Mouse (Mus musculus): ENCODE measurements around the gene Trim17. TPM values are rescaled to one million over a fixed set of nuclear protein-coding genes. Genes with fewer than 3 reads are reported as not detected.

The Trim17 gene
- polyA plus RNA-seq, 1 experiment from 2014 or later = 0.45 TPM

GRCm38 (mm10) chr11:58999830-59000229 lies 45.3 kb downstream of the Trim17 start:
- 82% methylated on average over 6 of the region's 6 CpGs for WGBS
- DNase-seq (ENCODE audit: low spot score, missing footprints) (peak; percentile 53), ATAC-seq (ENCODE audit: low FRiP score) (no peak)
- H3K4me2 ChIP-seq = no peak overlapping the region
- no peak overlapping the region for H3K9ac ChIP-seq (ENCODE audit: low read length)
- no peaks in the 10 kb centered on the region for H3K4me1 ChIP-seq (ENCODE audit: control insufficient read depth, insufficient read depth, low read length)
- H3K27ac ChIP-seq (ENCODE audit: low read depth, low read length) = no peak overlapping the region
- H3K36me3 ChIP-seq (ENCODE audit: control insufficient read depth, insufficient read depth, low read length) = no peaks in the 10 kb centered on the region
- no peak overlapping the region for H3K4me3 ChIP-seq (ENCODE audit: low read depth, low read length)
- H3K9me3 ChIP-seq (ENCODE audit: control insufficient read depth, low read length) = no peaks in the 10 kb centered on the region
- peaks cover 6% of the 10 kb centered on the region; the same call in 1 of the 2 replicates for H3K27me3 ChIP-seq (ENCODE audit: control insufficient read depth, insufficient read depth, low read length)

GRCm38 (mm10) chr11:59000635-59001034 lies 46.1 kb downstream of the Trim17 start:
- ATAC-seq (ENCODE audit: low FRiP score) = no peak
- H3K9ac ChIP-seq (ENCODE audit: low read length) = no peak overlapping the region

DNA sequence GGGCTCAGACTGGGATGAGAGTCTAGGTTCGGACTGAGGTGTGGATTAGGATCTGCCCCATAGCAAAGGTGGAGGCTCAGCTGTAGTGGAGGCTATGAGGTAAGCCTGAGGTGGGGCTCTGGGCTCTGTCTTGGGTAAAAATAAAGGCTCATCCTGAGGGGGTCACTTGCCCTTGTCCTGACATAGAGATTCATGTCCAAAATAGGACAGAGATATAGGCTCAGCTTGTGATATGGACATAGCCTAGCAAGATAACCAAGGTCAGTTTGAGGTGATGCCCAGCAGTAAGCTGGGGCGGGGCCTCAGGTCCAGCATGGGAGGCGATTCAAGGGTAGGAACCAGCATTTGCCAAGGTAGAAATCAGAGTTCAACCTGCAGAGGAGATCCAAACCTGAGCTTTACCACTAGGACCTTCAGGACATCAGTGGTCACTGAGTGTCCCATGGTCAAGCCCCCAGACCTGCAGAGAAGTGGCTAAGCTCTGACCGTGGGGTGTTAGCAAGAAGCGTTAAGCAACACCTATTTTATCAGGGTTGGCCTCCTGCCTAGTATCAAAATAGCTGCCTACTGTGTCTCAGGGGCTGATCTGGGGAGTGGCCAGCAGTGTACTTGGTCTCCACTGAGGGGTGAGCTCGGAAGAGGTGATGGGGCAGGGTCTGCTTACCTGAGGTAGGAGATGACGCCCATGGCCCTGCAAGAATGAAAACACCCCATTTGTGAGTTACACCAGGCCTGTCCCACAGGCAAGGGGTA lies 48.0 kb downstream of the Trim17 start:
- H3K4me3 ChIP-seq (ENCODE audit: low read depth, low read length) = no peak overlapping the region
- H3K9me3 ChIP-seq (ENCODE audit: control insufficient read depth, low read length) = no peaks in the 10 kb centered on the region
- no peak overlapping the region for H3K4me2 ChIP-seq
- H3K27ac ChIP-seq (ENCODE audit: low read depth, low read length) = no peak overlapping the region
- WGBS = 81% methylated on average over 7 of the region's 7 CpGs
- H3K4me1 ChIP-seq (ENCODE audit: control insufficient read depth, insufficient read depth, low read length) = no peaks in the 10 kb centered on the region
- no peaks in the 10 kb centered on the region for H3K27me3 ChIP-seq (ENCODE audit: control insufficient read depth, insufficient read depth, low read length)
- ATAC-seq (ENCODE audit: low FRiP score) = no peak
- peak; percentile 79 for DNase-seq (ENCODE audit: low spot score, missing footprints)
- H3K36me3 ChIP-seq (ENCODE audit: control insufficient read depth, insufficient read depth, low read length) = no peaks in the 10 kb centered on the region
- no peak overlapping the region for H3K9ac ChIP-seq (ENCODE audit: low read length)

More at GRCm38 (mm10) chr11:59000635-59001034, 46.1 kb downstream of the Trim17 start:
- H3K36me3 ChIP-seq (ENCODE audit: control insufficient read depth, insufficient read depth, low read length) = no peaks in the 10 kb centered on the region
- no peaks in the 10 kb centered on the region for H3K4me1 ChIP-seq (ENCODE audit: control insufficient read depth, insufficient read depth, low read length)
- H3K4me3 ChIP-seq (ENCODE audit: low read depth, low read length) = no peak overlapping the region
- no peak overlapping the region for H3K27ac ChIP-seq (ENCODE audit: low read depth, low read length)
- no peaks in the 10 kb centered on the region for H3K27me3 ChIP-seq (ENCODE audit: control insufficient read depth, insufficient read depth, low read length)
- no peaks in the 10 kb centered on the region for H3K9me3 ChIP-seq (ENCODE audit: control insufficient read depth, low read length)
- H3K4me2 ChIP-seq = no peak overlapping the region
- WGBS = 94% methylated on average over 21 of the region's 21 CpGs
- DNase-seq (ENCODE audit: low spot score, missing footprints) = no peak

DNA sequence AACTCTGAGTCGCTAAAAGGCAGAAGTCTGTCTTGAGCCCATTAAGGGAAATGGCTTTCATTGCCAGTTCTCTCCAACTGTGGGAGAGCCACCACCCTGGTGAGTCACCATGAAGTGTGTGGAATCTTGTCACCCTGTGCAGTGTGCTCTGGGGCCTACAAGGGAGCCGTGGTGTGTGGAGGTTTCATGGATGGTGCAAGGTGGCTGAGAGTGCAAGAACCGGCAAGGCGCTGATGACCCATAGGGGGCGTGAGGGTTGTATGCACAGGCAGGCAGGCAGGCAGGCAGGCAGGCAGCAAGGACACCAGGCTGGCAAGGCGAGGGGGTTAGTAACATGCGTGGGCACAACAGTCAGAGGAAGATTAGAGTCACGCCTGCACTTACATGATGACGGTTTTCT lies 60.6 kb downstream of the Trim17 start:
- H3K4me2 ChIP-seq = no peak overlapping the region
- H3K27ac ChIP-seq (ENCODE audit: low read depth, low read length) = no peak overlapping the region
- no peaks in the 10 kb centered on the region for H3K27me3 ChIP-seq (ENCODE audit: control insufficient read depth, insufficient read depth, low read length)
- H3K9ac ChIP-seq (ENCODE audit: low read length) = no peak overlapping the region
- H3K9me3 ChIP-seq (ENCODE audit: control insufficient read depth, low read length) = no peaks in the 10 kb centered on the region
- no peak overlapping the region for H3K4me3 ChIP-seq (ENCODE audit: low read depth, low read length)
- 40% methylated on average over 9 of the region's 9 CpGs for WGBS
- no peaks in the 10 kb centered on the region for H3K4me1 ChIP-seq (ENCODE audit: control insufficient read depth, insufficient read depth, low read length)
- DNase-seq (ENCODE audit: low spot score, missing footprints) (peak; percentile 72), ATAC-seq (ENCODE audit: low FRiP score) (no peak)
- H3K36me3 ChIP-seq (ENCODE audit: control insufficient read depth, insufficient read depth, low read length) = no peaks in the 10 kb centered on the region

Small RNAs within 50 kb of the gene (microRNA-seq; reads per million reads assigned to microRNA genes)
- gene Gm44313 = 0.57 reads per million

Other genes with a start within 250 kb of the Trim17 start
- not detected in 2 replicates for gene Olfr318, start 230.7 kb upstream of the Trim17 start, polyA plus RNA-seq (2014; fragmentation: Nextera tagmentation; extraction: Ambion mirVana)
- gene Olfr317, start 215.5 kb upstream of the Trim17 start, polyA plus RNA-seq (2014; fragmentation: Nextera tagmentation; extraction: Ambion mirVana) = 0.04 and 0.15 TPM in 2 replicates
- not detected in 2 replicates for gene Olfr316, start 202.0 kb upstream of the Trim17 start, polyA plus RNA-seq (2014; fragmentation: Nextera tagmentation; extraction: Ambion mirVana)
- gene Olfr315, start 181.5 kb upstream of the Trim17 start, polyA plus RNA-seq (2014; fragmentation: Nextera tagmentation; extraction: Ambion mirVana) = not detected in 2 replicates
- gene Olfr314, start 171.7 kb upstream of the Trim17 start, polyA plus RNA-seq (2014; fragmentation: Nextera tagmentation; extraction: Ambion mirVana) = not detected in 2 replicates
- gene Fam183b, start 152.7 kb upstream of the Trim17 start, polyA plus RNA-seq (2014; fragmentation: Nextera tagmentation; extraction: Ambion mirVana) = 3.6 and 5.4 TPM in 2 replicates
- not detected in 2 replicates for gene Olfr313, start 139.7 kb upstream of the Trim17 start, polyA plus RNA-seq (2014; fragmentation: Nextera tagmentation; extraction: Ambion mirVana)
- not detected in 2 replicates for gene Olfr312, start 125.4 kb upstream of the Trim17 start, polyA plus RNA-seq (2014; fragmentation: Nextera tagmentation; extraction: Ambion mirVana)
- not detected in 2 replicates for gene Olfr311, start 115.4 kb upstream of the Trim17 start, polyA plus RNA-seq (2014; fragmentation: Nextera tagmentation; extraction: Ambion mirVana)
- gene Gm12258, start 107.5 kb upstream of the Trim17 start, polyA plus RNA-seq (2014; fragmentation: Nextera tagmentation; extraction: Ambion mirVana) = 15.6 and 16.9 TPM in 2 replicates
- gene 2810021J22Rik, start 87.5 kb upstream of the Trim17 start, polyA plus RNA-seq (2014; fragmentation: Nextera tagmentation; extraction: Ambion mirVana) = 13.4 and 13.6 TPM in 2 replicates
- gene Zfp39, start 50.5 kb upstream of the Trim17 start, polyA plus RNA-seq (2014; fragmentation: Nextera tagmentation; extraction: Ambion mirVana) = 6.4 and 7.3 TPM in 2 replicates
- not detected in 2 replicates for gene Btnl10, start 36.8 kb upstream of the Trim17 start, polyA plus RNA-seq (2014; fragmentation: Nextera tagmentation; extraction: Ambion mirVana)
- gene Rnf187, start 15.8 kb upstream of the Trim17 start, polyA plus RNA-seq (2014; fragmentation: Nextera tagmentation; extraction: Ambion mirVana) = 354 and 381 TPM in 2 replicates
- 99.9 and 101 TPM in 2 replicates for gene Hist3h2ba, start 5.8 kb upstream of the Trim17 start, polyA plus RNA-seq (2014; fragmentation: Nextera tagmentation; extraction: Ambion mirVana)
- 57.8 and 61.8 TPM in 2 replicates for gene Hist3h2a, start within 50 bp of the Trim17 start, polyA plus RNA-seq (2014; fragmentation: Nextera tagmentation; extraction: Ambion mirVana)
- gene Trim11, start 23.4 kb downstream of the Trim17 start, polyA plus RNA-seq (2014; fragmentation: Nextera tagmentation; extraction: Ambion mirVana) = 17.6 and 18.5 TPM in 2 replicates
- 0.03 and 0.04 TPM in 2 replicates for gene Obscn, start 181.7 kb downstream of the Trim17 start, polyA plus RNA-seq (2014; fragmentation: Nextera tagmentation; extraction: Ambion mirVana)
- gene Iba57, start 209.1 kb downstream of the Trim17 start, polyA plus RNA-seq (2014; fragmentation: Nextera tagmentation; extraction: Ambion mirVana) = 2.1 and 3.5 TPM in 2 replicates
- not detected in 2 replicates for gene Gjc2, start 228.5 kb downstream of the Trim17 start, polyA plus RNA-seq (2014; fragmentation: Nextera tagmentation; extraction: Ambion mirVana)
- 92.9 and 96.6 TPM in 2 replicates for gene Guk1, start 237.5 kb downstream of the Trim17 start, polyA plus RNA-seq (2014; fragmentation: Nextera tagmentation; extraction: Ambion mirVana)
- gene Mrpl55, start 247.8 kb downstream of the Trim17 start, polyA plus RNA-seq (2014; fragmentation: Nextera tagmentation; extraction: Ambion mirVana) = 88.7 and 93.3 TPM in 2 replicates